Mouse (Mus musculus): ENCODE results near the gene Csdc2.

- no peak for TF ChIP-seq CTCF (IDR thresholded peaks at IDR 0.05; ENCODE audit: borderline replicate concordance, control insufficient read depth, extremely low read depth, insufficient read depth, low read length, poor library complexity)
- no peak for TF ChIP-seq POLR2A (IDR thresholded peaks at IDR 0.05; ENCODE audit: control insufficient read depth, extremely low read depth, insufficient read depth, low read length, poor library complexity)
Measured at GRCm38 (mm10) chr15:81932951-81933470, 3.5 kb upstream of the Csdc2 start.
